Mouse (Mus musculus) liver, postnatal 0 days (tissue): ENCODE measurements around the gene Snx18.

Source experiments
- CTCF ChIP-seq: sonication (generic); IDR thresholded peaks from 2 replicates; pipeline ENCODE4 v1.5.1; 2016; ENCODE audit warnings: antibody characterized with exemption, low read depth
- EP300 ChIP-seq: IDR thresholded peaks from 2 replicates; pipeline ENCODE4 v1.6.1; 2016; ENCODE audit warnings: antibody characterized with exemption, low read depth, mild to moderate bottlenecking

- TF ChIP-seq CTCF = no peak
- no peak for TF ChIP-seq EP300
Measured at GRCm38 (mm10) chr13:113622122-113622864, 3.9 kb upstream of the Snx18 start.
